Mouse (Mus musculus): ENCODE data around the gene Borcs6.

GRCm38 (mm10) chr11:69035849-69036248 lies 23.7 kb upstream of the Borcs6 start:
- peak; percentile 86 for TF ChIP-seq CTCF (IDR thresholded peaks at IDR 0.05)
- peak; percentile 37; the same call in 1 of the 2 replicates for TF ChIP-seq EP300 (IDR thresholded peaks at IDR 0.05)

All from lung, postnatal 0 days (tissue).